Mouse (Mus musculus): ENCODE data around the gene Ednra.

DNA sequence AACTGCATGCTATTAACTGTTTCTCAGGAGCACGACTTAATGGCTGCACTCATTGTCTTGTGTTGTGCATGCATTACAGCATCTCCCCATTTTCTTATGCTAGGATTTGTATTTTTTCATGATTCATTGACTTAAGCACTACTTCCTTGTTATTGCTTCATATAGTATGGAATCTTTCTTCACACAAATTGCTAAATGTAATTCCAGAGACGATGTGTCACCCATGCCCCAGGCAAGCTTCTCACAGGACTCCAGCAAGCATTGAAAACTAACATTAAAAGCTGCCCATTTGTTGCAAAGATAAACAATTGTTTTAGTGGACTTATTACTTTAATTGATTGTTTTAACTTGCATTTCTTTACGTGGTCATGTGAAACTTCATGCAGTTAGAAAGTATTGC, 38.7 kb upstream of the Ednra start:
- no peak for TF ChIP-seq MYOG (IDR thresholded peaks at IDR 0.05; ENCODE audit: control insufficient read depth in 1 of 3, insufficient read depth in 1 of 3, insufficient read length in 2 of 3, low read depth in 2 of 3)
- TF ChIP-seq TCF12 (IDR thresholded peaks at IDR 0.05; ENCODE audit: insufficient read depth, poor library complexity, severe bottlenecking) = no peak
- no peak for TF ChIP-seq TCF3 (IDR thresholded peaks at IDR 0.05; ENCODE audit: insufficient read length, low read depth)
- no peak for TF ChIP-seq POLR2A (IDR thresholded peaks at IDR 0.05; ENCODE audit: insufficient read length, low read depth)
- no peak for TF ChIP-seq E2F4 (IDR thresholded peaks at IDR 0.05; ENCODE audit: insufficient read depth)
